Mouse (Mus musculus) spleen, adult 2 months (tissue): ENCODE measurements around the gene Zfp787. TPM values are rescaled to one million over a fixed set of nuclear protein-coding genes. Genes with fewer than 3 reads are reported as not detected.
"Not testable (repeated sequence)": the region's sequence is repeated elsewhere in the genome, so short reads cannot be mapped to it uniquely, and the experiment has no call there.

Experiments
- DNase-seq, 2 experiments: peaks; one replicate each; pipeline versions ENCODE4 v3.0.0 to v3.0.0-alpha.2; 2012 to 2021; ENCODE audit warnings: low spot score in 2 of 2, low read depth in 1 of 2
- H3K27ac ChIP-seq: fragments of 200-500 bp; 2 replicates; pipeline ENCODE4 v1.5.1; 2012; ENCODE audit warnings: low read length, inconsistent platforms; ENCODE audit not compliant: insufficient read depth
- H3K27me3 ChIP-seq: fragments of 200-500 bp; 2 replicates; pipeline ENCODE4 v1.6.1; 2012; ENCODE audit warnings: mild to moderate bottlenecking, moderate library complexity, low read length, inconsistent platforms; ENCODE audit not compliant: control insufficient read depth, insufficient read depth
- H3K36me3 ChIP-seq: fragments of 200-500 bp; 2 replicates; pipeline ENCODE4 v1.6.1; 2012; ENCODE audit warnings: mild to moderate bottlenecking, low read length, inconsistent platforms; ENCODE audit not compliant: control insufficient read depth, insufficient read depth
- H3K4me1 ChIP-seq: fragments of 200-500 bp; 2 replicates; pipeline ENCODE4 v1.6.1; 2011; ENCODE audit warnings: inconsistent platforms; ENCODE audit not compliant: control insufficient read depth, insufficient read depth, insufficient read length
- H3K4me3 ChIP-seq: fragments of 200-500 bp; 2 replicates; pipeline ENCODE4 v1.5.1; 2011; ENCODE audit warnings: mild to moderate bottlenecking, inconsistent platforms; ENCODE audit not compliant: insufficient read depth, insufficient read length; ENCODE audit errors: extremely low read depth
- CTCF ChIP-seq: fragments of 200-500 bp; IDR thresholded peaks from 2 replicates; pipeline ENCODE4 v1.5.1; 2011; ENCODE audit warnings: mild to moderate bottlenecking, inconsistent platforms; ENCODE audit not compliant: insufficient read depth, insufficient read length, insufficient replicate concordance; ENCODE audit errors: extremely low read depth
- POLR2A ChIP-seq: fragments of 200-500 bp; IDR thresholded peaks from 2 replicates; pipeline ENCODE4 v1.6.1; 2011; ENCODE audit warnings: low read depth, low read length, inconsistent platforms
- WGBS: fragments of 180-500 bp; shearing (Covaris S2); methylation state at CpG from one replicate; pipeline ENCODE4 v1.1.7; 2018; 5-methylcytosine and 5-hydroxymethylcytosine counted together
- polyA plus RNA-seq: library from polyadenylated mRNA; depleted of rRNA; stranded (reverse); fragments of >200 nt; gene quantifications from 2 replicates; pipeline ENCODE4 v1.2.3, GENCODE M21; 2012

The Zfp787 gene
- polyA plus RNA-seq, 1 experiment: 34.5 TPM

DNA sequence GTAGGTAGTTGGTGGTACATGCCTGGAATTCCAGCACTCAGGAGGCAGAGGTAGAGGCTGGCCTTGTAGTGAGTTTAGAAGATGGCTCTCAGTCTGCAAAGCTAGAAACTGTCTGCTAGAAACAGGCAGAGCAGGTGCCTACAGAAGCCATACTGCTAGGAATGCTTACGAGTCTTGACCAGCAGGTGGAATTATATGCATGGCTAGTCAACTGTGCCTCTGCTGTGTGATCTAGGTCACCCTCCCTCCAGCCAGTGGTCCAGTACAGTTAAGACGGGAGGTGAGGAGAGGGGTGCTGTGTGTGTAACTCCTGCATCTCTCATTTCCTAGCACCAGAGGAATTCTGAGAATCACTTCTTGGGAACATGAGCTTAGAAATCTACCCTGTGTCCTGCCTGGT, 31.0 kb upstream of the Zfp787 start:
- 51% methylated on average over 2 of the region's 2 CpGs for WGBS
- Histone ChIP-seq H3K27ac (no peak overlapping the region), H3K27me3 (no peaks in the 10 kb centered on the region), H3K36me3 (peaks cover 10% of the 10 kb centered on the region; the same call in 1 of the 2 replicates), H3K4me1 (no peaks in the 10 kb centered on the region), H3K4me3 (no peak overlapping the region)
- DNase-seq: no peak
- TF ChIP-seq CTCF (no peak), POLR2A (no peak)

DNA sequence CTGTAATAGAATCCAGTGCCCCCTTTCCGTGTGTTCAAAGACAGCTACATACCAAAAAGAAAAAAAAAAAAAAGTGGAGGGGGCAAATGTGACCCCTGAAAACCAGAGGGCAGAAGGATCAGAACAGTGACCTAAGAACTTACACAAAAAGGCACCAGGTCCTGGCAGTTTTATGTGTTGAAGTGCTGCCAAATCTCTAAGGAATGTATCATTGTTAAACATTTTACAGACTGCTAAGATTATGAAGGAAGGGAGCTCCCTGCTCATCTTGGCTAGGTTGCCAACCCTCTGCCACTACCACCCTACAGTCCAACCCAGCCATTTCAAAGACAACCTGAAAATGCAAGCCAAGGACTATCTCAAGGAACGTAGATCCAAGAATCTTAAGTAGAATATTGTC, 30.4 kb upstream of the Zfp787 start:
- Histone ChIP-seq H3K36me3 (peaks cover 10% of the 10 kb centered on the region; the same call in 1 of the 2 replicates), H3K4me1 (no peaks in the 10 kb centered on the region), H3K27ac (no peak overlapping the region), H3K4me3 (no peak overlapping the region), H3K27me3 (no peaks in the 10 kb centered on the region)
- 94% methylated on average over 2 of the region's 2 CpGs for WGBS
- TF ChIP-seq POLR2A: no peak
- no peak for TF ChIP-seq CTCF
- DNase-seq: no peak

DNA sequence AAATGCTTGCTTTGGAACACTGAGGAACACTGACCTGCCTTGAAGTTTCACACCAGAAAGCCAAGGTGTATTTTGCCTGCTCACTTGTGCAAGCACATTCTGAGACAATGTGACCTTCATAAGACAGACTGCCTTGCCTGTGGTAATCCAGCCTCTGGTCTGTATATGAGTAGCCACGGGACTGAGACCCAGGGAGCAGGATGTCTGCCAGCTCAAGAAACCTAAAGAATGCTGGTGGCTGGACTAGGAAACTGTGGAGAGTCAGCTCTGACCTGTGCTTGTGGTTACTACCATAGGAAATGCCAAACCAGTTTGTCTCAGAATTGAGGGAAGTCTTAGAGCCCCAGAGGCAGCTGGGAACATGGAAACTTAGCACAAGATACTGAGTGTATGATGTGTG, 29.6 kb upstream of the Zfp787 start:
- no peak for DNase-seq
- Histone ChIP-seq H3K4me3 (no peak overlapping the region), H3K27ac (no peak overlapping the region), H3K27me3 (no peaks in the 10 kb centered on the region), H3K4me1 (no peaks in the 10 kb centered on the region), H3K36me3 (peaks cover 10% of the 10 kb centered on the region; the same call in 1 of the 2 replicates)
- TF ChIP-seq POLR2A (no peak), CTCF (no peak)
- whole genome bisulfite sequencing: 86% methylated on average over 1 of the region's 1 CpGs

DNA sequence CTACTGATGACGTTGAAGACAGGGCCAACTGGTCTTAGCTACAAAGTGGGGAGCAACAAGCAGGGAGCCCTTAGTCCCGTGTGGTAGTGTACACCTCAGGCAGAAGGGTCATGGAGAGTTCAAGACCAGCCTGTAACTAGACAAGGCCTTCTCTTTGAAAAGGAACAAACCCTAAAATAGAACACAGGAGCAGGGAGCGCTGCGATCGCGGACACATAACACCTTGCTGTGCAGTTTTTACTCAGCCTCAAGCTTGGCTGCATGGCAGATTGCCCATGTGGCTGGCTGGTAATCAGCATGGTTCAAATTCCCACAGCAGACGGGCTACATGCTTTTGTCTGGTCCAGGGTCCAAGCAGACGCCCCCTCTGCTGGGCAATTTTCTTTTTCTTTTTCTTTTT, 28.7 kb upstream of the Zfp787 start:
- DNase-seq: no peak
- Histone ChIP-seq H3K27me3 (no peaks in the 10 kb centered on the region), H3K4me1 (no peaks in the 10 kb centered on the region), H3K4me3 (no peak overlapping the region), H3K27ac (no peak overlapping the region), H3K36me3 (peaks cover 10% of the 10 kb centered on the region; the same call in 1 of the 2 replicates)
- TF ChIP-seq POLR2A (no peak), CTCF (no peak)
- WGBS: 90% methylated on average over 8 of the region's 8 CpGs

DNA sequence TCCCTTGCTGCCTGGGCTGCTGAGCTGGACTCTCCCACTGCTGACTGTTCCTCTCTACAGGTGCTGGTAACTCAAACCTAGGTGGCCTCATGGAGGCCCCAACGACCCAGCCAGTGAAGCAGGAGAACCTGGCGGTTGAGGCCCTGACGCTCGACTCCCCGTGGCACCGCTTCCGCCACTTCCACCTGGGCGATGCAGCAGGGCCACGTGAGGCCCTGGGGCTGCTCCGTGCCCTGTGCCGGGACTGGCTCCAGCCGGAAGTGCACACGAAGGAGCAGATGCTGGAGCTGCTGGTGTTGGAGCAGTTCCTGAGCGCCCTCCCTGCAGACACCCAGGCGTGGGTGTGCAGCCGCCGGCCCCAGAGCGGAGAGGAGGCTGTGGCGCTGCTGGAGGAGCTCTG, 28.0 kb upstream of the Zfp787 start:
- DNase-seq: no peak
- TF ChIP-seq CTCF (no peak), POLR2A (no peak)
- H3K27me3 ChIP-seq: no peaks in the 10 kb centered on the region
- peaks cover 7% of the 10 kb centered on the region; the same call in 1 of the 2 replicates for H3K36me3 ChIP-seq
- WGBS: 91% methylated on average over 19 of the region's 19 CpGs
- H3K4me1 ChIP-seq: no peaks in the 10 kb centered on the region
- no peak overlapping the region for H3K4me3 ChIP-seq
- no peak overlapping the region for H3K27ac ChIP-seq

- no peak for DNase-seq
- H3K36me3 ChIP-seq: peaks cover 5% of the 10 kb centered on the region; the same call in 1 of the 2 replicates
- H3K4me1 ChIP-seq: no peaks in the 10 kb centered on the region
- no peaks in the 10 kb centered on the region for H3K27me3 ChIP-seq
- H3K4me3 ChIP-seq: no peak overlapping the region
- H3K27ac ChIP-seq: no peak overlapping the region
- TF ChIP-seq CTCF: no peak
- no peak for TF ChIP-seq POLR2A
Measured at GRCm38 (mm10) chr7:6182882-6183281, 27.1 kb upstream of the Zfp787 start.

DNA sequence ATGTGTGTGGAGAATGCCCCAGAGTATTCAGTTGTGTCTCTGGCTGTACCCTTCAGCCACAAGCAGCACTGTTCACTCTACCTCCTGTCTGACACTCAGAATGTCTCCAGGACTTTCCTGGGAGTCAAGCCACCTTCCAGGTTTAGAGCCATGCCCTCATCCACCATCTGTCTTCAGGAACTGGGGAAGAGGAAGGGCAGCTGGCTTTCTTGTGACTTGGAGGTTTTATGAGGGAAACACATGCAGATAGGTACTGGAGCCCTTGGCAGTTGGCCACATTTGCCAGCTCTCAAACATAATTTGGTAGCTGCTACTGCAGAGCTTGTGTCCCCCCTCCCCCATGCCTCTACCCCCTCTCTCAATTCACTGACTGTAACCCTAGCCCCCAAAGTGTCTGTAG, 23.2 kb upstream of the Zfp787 start:
- no peaks in the 10 kb centered on the region for H3K27me3 ChIP-seq
- H3K4me1 ChIP-seq: no peaks in the 10 kb centered on the region
- H3K4me3 ChIP-seq: no peak overlapping the region
- no peak for DNase-seq
- H3K36me3 ChIP-seq: peaks cover 3% of the 10 kb centered on the region; the same call in 1 of the 2 replicates
- no peak overlapping the region for H3K27ac ChIP-seq
- no peak for TF ChIP-seq POLR2A
- TF ChIP-seq CTCF: no peak

GRCm38 (mm10) chr7:6174365-6174987, 18.7 kb upstream of the Zfp787 start:
- H3K27ac ChIP-seq, DNase-seq, H3K36me3 ChIP-seq, H3K4me1 ChIP-seq, H3K27me3 ChIP-seq, H3K4me3 ChIP-seq: not testable (repeated sequence)
- WGBS: 46% methylated on average over 9 of the region's 9 CpGs
